Mouse (Mus musculus): ENCODE results near the gene Arhgef15.

Gene Arhgef15

DNA sequence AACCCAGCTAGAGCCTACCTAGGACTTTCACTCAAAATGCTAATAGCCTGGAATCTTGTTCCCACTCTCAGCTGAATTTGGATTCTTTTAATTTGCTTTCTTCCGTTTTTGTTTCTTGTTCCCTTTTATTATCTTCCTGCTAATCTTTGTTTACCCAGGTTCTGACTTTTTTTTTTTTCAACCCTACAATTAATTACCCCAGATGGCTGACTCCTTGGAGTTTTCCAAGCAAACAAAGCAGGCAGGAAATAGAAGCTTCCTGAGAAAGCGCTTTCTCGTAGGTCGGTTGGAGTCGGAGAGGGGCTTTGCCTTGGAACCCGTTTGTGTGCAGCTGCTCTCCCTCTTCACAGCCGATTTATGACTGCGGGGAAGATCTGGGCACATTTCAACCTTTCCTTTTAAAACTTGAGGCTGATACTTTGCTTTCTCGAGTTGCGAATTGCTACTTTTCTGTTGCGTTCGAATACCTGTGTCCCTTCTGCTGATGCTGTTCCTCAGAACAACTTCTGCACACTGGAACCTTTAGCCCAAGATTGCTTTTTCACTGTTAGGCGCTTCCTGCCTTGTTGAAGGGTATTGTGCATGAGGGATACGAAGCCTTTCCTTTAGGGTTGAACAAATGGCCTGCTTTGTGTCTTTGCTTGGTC, 45.6 kb downstream of the Arhgef15 start:
- DNase-seq, result no peak

DNA sequence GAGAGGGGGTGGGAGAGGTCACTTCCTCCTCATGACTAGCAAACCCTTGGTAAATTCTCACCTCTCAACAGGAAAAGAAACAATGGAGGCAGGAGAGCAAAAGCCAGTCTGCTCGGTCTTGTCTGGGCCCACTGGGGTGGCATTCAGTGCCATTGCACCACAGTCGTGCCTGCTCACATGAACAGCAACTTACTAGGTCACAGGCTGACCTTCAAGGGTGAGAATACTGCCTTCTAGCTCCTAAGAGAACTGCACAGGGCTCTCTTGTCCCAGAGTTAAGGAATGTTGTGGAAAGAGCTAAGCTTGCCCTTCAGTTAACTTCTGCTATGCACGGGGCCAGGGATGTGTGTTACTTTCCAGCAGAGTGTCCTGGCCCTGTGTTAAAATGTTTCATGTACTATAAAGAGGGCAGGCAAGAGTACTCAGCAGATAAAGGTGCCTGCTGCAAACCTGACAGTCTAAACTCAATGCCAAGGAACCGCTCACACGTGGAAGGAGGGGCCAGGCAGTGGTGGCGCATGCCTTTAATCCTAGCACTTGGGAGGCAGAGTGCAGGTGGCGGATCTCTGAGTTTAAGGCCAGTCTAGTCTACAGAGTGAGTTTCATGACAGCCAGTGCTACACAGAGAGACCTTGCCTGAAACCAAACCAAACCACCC, 48.3 kb downstream of the Arhgef15 start:
- DNase-seq, result no peak

DNA sequence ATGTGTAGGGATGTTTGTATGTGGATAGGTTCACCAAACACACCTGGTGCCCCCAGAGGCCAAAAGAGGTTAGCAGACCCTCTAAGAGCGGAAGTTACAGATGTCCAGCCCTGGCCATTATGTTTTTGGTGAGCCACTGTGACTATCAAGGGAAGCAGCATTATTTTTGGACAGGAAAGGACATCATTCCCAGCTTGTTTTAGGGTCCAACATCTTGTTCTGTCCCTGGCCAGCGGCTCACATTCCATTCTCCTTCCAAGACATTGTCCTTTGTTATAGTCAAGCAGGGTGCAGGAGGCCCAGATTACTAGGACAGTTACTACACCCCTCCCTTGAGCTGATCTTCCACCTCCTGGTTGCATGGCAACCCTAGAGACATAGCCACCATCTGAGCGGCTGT, 50.0 kb downstream of the Arhgef15 start:
- no peak for DNase-seq

DNA sequence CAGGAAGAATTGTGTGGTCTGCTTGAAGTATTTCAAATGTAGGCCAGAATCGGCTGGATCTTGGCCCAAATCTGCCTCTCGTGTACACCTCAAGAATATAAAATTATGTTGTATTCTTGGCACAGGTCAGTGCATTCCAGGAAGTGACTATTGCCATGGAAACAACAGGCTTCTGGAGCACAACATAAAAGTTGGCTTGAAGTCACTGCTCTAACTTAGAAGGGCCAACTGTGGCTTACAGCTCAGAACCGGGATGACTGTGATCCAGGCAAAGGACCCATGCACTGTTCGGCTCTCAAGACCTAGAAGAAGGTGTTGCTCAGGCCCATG, 50.9 kb downstream of the Arhgef15 start:
- DNase-seq, result no peak

DNA sequence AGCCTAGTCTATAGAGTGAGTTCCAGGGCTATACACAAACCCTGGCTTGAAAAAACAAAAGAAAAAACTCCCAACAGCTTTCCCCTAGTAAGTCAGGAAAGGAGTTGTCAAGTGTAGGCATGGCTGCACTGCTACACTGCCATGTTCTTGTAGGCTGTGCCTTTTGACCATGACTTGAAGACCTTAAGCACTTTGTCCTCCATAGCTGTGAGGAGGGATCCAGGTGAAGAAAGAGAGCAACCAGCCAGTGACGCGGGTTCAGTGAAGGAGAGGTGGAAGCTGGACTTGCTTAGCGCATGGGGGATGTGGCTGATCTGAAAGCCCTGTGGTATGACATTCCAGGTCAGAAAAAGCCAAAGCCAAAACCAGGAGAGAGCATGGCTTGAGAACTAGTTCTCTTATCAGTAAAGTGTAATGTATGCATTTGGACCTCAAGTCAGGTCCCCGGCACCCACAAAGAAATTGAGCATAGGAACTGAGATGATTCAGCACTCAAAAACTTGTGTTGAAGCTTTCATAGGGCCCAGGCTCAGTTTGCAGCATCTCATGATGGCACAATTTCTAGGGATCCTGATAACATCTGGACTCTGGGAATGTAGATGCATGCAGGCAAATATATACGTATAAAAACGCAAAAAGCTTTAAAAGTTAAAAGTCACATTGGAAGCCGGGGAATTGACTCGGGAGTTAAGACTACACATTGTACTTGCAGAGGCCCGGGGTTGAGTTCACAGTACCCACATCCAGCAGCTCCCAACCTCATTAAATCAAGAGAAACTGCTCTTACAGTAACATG, 51.4 kb downstream of the Arhgef15 start:
- DNase-seq, result no peak

DNA sequence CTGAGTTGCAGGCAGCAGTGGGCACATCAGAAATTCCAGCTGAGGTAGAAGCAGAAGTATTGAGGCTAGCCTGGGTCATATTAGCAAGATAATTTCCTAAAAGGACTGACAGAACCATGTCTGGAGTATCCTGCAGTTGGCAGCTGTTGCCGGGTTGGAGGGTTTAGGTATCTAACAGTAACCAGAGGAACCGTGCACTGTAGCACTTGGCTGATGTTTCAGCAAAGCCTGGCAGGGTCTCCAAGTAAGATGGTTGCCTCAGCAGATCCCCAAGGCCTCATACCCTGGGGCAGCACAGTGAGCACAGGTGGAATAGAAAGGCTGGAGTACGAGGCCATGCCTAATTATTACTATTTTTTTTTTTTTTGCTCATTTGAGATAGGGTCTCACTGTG, 52.1 kb downstream of the Arhgef15 start:
- DNase-seq, result no peak

DNA sequence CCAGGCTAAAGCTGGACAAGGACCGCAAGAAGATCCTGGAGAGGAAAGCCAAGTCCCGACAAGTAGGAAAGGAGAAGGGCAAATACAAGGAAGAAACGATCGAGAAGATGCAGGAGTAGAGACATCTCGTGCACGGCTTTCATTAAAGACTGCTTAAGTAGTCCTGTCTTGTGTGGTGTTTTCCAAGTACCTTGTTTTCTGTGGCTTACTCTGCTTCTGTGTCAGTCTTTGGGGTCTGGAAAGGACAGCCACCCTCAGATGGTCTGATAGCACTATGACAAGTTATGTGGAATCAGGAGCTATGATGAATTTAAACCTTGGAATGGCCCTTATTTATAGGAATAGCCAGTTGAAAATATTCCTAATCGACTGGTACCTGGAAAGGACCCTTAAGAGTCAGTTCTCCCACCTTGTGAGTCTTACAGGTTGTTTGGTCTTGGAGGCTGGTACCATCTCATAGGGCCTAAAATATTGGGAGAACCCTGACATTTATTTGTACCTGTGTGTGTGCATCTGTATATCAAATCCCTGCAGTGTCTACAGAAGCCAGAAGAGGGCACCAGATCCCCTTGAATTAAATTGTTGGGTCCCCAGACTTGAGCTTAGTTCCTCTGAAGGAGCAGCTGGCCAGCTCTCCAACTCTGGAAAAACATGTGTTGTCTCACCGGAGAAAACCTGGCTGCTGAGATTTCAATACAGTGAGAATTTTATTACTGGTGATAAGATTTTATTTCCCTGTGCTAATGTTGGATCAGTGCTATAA, 52.7 kb downstream of the Arhgef15 start:
- peak; percentile 77 for DNase-seq

DNA sequence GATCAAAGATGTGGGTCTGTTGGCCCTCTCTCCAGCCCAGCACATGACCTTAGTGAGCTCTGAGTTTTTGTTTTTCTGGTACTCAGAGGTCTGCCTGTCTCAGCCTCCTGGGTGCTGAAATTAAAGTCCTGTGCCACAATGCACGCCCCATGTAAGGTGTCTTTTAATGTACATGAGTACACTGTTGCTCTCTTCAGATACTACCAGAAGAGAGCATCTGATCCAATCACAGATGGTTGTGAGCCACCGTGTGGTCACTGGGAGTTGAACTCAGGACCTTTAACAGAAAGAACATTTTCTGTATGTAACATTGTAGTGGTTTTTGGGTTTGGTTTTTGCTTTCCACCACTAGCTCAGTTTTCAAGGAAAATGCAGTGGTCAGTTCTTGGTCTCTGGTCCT, 53.5 kb downstream of the Arhgef15 start:
- DNase-seq, result no peak

DNA sequence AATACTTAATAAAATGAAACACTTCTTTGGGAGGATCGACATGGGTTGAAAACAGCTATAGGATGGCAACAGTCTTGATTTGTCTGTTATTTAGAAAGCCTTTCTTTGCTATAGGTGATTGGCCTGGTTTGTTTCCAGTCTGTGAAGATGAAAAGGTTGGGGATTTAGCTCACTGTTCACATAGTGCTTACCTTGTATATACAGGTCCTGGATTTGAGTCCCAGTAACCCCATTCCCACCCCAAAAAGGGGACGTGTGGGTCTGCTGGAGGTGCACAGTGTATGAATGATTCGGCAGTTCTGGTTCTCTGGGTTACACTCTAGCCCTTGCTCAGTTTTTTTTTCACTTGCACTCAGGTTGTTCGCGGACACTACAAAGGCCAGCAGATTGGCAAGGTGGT, 54.5 kb downstream of the Arhgef15 start:
- DNase-seq, result no peak

DNA sequence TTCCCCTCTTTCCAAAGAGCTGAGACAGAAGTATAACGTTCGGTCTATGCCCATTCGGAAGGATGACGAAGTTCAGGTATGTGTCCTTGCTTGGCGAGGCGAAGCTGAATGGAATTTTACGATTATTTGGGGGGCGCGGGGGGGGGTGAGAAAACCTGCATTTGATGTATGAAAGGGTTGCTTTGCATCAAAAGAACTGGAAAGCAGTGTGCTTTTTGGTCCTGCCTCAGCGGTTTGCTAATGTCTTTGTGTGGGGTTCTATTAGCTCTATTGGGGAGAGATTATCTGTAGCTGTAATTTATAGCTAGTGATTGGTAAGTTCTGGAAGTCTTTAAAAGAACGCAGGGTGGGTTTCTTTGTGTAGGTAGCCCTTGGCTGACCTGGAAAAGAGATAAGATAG, 54.9 kb downstream of the Arhgef15 start:
- no peak for DNase-seq

DNA sequence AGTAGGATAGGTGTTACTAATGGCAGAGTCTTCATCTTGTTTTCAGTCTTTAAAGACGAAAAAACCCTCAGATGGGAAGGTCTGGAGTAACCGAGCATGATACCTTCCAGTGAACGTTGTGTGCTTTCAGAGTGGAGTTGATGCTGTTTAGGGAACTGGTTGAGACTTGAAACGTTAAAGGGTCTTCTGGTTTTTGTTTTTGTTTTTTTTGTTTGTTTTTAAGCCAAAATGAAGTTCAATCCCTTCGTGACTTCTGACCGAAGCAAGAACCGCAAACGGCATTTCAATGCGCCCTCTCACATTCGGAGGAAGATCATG, 55.3 kb downstream of the Arhgef15 start:
- DNase-seq, result no peak

DNA sequence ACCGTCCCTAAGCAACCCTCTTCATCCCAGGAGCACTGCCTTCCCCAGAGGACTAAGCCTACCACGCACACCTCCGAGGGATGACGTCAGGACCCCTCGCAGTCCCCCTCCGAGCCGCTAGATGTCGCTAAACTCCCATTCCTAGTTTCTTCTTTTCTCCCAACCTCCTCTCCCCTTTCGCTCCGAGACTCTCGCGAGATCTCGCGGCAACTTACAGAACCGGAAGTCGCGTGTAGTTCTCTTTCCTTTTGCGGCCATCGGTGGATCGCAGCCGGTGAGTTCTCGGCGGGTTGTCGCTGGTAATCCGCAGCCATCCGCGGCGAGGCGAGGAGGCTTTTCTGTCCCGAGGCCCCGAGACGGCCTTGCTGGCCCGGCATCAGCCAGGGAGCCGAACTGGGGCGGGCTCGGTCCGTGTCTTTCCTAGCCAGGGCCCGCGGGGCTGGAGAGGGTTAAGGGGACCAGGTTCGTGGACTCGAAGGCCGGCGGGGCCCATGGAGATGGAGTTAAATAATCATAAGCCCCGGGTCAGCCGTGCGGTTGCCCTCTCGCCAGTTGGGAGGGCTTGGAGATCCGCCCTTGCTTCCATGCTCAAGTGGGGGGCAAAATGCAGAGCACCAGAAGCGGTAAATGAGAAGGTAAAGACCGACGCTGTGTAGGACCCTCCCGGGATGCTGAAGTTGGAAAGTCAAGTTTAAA, 55.8 kb downstream of the Arhgef15 start, which contains the start of gene Rpl26:
Rpl26 (plus strand) TSS at position 233 of the 696 bp plus-strand sequence.
- peak; percentile 99 for DNase-seq

DNA sequence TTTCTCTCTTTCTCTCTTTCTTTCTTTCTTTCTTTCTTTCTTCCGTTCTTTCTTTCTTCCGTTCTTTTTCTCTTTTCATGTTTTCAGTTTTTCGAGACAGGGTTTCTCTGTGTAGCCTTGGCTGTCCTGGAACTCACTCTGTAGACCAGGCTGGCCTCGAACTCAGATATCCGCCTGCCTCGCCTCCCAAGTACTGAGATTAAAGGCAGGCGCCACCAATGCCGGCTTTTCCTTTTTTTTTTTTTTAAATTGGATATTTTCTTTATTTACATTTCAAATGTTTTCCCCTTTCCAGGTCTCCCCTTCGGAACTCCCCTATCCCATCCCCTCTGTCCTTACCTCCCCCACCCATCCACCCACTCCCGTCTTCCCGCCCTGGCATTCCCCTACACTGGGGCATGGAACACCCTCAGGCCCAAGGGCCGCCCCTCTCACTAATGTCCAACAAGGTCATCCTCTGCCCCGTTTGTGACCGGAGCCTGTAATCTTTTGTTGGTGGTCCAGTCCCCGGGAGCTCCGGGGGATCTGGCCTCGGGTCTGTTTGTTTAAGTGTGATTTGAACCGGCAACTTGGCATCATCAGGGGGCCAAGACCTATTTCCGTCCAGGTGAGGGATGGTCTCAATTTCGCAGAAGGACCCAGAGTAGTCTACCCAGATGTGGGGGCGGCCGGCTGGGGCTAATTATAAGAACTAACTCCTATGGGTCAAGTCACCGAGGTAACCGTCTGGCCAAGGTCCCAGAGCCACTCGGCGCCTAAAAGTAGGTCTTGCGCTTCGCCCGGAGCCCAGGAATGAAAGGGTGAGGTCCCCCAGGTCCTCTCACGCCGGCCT, 56.5 kb downstream of the Arhgef15 start:
- no peak for DNase-seq

DNA sequence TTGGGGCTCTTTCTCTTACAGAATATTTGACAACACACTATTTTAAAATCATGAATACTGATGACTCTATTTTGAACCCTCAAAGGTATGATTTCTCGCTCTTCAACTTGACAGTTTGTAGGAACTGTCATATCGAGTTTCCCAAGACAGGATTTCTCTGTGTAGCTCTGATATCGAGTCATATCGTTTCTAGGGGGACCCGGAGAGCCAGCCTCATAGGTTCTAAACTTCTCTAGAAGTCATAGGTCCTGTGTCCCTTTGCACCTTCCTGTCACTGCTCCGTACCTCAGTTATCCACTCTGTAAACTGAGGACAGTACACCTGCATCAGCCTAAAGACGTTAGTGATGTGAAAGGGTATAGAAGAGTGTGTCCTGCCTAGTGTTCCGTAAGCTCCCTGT, 57.5 kb downstream of the Arhgef15 start:
- no peak for DNase-seq

DNA sequence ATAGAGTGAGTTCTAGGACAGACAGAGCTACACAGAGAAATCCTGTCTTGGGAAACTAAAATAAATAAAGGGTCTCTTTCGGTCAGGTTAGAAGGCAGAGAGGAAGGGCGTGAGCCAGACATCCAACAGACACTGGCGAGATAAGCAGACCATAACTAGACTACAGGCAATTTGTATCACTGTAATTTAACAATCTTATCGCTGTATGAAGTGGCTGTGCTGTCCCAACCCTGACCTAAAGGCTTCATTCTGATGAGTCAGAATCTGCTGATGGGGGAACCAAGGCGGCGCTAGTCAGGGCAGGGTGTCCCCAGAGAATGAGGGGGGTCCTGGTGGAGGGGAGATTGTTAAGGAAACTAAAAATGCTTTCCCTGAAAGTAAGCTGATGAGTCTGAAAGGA, 58.5 kb downstream of the Arhgef15 start:
- no peak for DNase-seq

DNA sequence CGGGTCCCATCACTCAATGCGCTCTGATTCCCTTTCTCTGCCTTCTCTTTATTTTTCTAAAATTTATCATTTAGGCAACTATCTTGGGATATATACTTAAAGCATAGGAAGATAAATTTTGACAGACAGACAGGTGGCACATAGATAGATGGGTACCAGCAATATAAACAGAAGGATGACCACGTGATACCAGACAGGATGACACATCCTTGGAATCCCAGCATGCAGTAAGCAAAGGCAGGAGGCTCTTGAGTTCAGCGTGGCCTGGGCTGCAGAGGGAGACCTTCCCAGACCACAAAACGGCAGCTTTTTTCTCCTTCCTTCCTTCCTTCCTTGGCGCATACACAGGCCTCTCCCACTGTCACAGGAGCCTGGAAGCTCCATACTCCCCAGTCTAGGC, 59.4 kb downstream of the Arhgef15 start:
- no peak for DNase-seq

DNA sequence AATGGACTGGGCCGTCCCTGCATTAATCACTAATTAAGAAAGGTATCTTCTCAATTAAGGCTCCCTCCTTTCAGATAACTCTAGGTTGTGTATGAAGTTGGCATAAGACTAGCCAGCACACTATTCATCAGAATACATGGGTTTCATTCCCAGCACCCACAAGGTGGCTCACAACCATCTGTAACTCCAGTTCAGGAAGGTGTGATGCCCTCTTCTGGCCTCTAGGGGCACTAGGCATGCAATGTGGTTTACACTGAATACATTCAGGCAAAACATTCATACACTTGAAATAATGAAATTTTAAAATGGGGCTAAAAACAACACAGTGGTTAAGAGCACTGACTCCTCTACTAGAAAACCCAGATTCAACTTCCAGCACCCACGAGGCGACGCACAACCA, 60.2 kb downstream of the Arhgef15 start:
- DNase-seq, result no peak

DNA sequence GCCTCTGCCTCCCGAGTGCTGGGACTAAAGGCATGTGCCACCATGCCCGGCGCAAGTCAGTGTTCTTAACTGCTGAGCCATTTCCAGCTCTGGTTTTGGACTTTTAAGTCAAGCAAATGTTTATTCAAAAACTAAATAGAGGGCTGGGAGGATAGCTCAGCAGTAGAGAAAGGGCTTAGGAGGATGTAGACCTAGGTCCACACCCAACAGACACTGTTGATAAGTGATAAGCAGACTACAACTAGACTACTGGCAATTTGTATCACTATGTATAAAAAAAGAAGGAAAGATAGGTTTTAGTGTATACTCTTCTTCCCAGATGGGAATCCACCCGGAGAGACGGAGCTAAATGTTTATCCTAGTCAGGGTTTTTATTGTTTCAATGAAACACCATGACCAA, 61.0 kb downstream of the Arhgef15 start:
- no peak for DNase-seq

DNA sequence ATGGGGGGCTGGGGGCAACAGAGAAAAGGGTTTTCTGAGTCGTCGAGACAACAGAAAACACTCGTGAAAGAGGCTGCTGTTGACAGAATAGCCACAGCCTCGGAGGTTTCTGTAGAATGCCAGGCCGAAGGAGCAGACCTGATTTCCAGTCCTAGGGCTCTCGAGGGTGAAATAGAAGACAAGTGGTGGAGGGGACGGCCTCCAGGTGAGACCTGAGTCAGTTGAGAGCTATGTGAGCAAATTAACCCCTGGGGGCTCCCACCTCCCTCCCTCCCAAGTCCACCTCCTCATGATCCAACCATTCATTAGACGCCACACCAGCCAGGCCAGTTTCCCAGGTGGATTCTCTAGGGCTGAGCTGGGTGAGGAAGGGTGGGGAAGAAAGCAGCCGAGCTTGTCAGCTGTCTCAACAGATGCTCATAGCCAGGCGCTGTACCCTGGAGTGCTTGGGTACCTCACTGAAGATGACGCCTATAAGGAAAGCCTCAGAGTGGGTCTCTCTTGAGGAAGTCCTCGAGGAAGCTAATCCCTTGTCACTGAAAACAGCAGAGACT, 63.3 kb downstream of the Arhgef15 start:
- DNase-seq, result no peak

Data from cerebellum, adult 8-10 months (tissue).